Mouse (Mus musculus): ENCODE data around the gene Isca1. TPM values are rescaled to one million over a fixed set of nuclear protein-coding genes. Genes with fewer than 3 reads are reported as not detected.
"Not testable (repeated sequence)": the region's sequence is repeated elsewhere in the genome, so short reads cannot be mapped to it uniquely, and the experiment has no call there.

Gene Isca1
- polyA plus RNA-seq (2015; fragmentation: Nextera tagmentation; extraction: Ambion mirVana): 115 and 119 TPM in 2 replicates

GRCm38 (mm10) chr13:59769296-59770163 is at the start of gene Isca1:
Isca1 (minus strand) TSS chr13:59769810.
- WGBS: under 1% methylated on average over 85 of the region's 91 CpGs
- peak; percentile 97 for ATAC-seq
- Histone ChIP-seq H3K4me1 (peaks cover 41% of the 10 kb centered on the region), H3K27me3 (no peaks in the 10 kb centered on the region), H3K9me3 (replicated peaks) (no peaks in the 10 kb centered on the region), H3K4me2 (peak within 1 kb of the TSS; percentile 81), H3K36me3 (ENCODE audit: poor library complexity, severe bottlenecking) (peaks cover 34% of the 10 kb centered on the region), H3K27ac (peak within 1 kb of the TSS; percentile 96), H3K4me3 (peak within 1 kb of the TSS; percentile 83), H3K9ac (peak within 1 kb of the TSS; percentile 83)

GRCm38 (mm10) chr13:59817352-59817751 is 47.7 kb upstream of the Isca1 start:
- WGBS: 92% methylated on average over 4 of the region's 4 CpGs
- Histone ChIP-seq H3K27ac (no peak overlapping the region), H3K36me3 (ENCODE audit: poor library complexity, severe bottlenecking) (peaks cover 55% of the 10 kb centered on the region), H3K4me1 (peaks cover 38% of the 10 kb centered on the region), H3K4me2 (no peak overlapping the region), H3K4me3 (no peak overlapping the region), H3K27me3 (no peaks in the 10 kb centered on the region), H3K9ac (no peak overlapping the region), H3K9me3 (replicated peaks) (no peaks in the 10 kb centered on the region)
- no peak for ATAC-seq

GRCm38 (mm10) chr13:59814109-59814591 is 44.5 kb upstream of the Isca1 start:
- Histone ChIP-seq H3K36me3 (ENCODE audit: poor library complexity, severe bottlenecking) (peaks cover 79% of the 10 kb centered on the region), H3K9me3 (replicated peaks) (no peaks in the 10 kb centered on the region), H3K27me3 (no peaks in the 10 kb centered on the region), H3K9ac (no peak overlapping the region), H3K27ac (no peak overlapping the region), H3K4me1 (peaks cover 10% of the 10 kb centered on the region; the same call in 1 of the 2 replicates), H3K4me3 (no peak overlapping the region), H3K4me2 (no peak overlapping the region)
- WGBS: 73% methylated on average over 6 of the region's 6 CpGs
- no peak for ATAC-seq

GRCm38 (mm10) chr13:59811581-59811980 is 42.0 kb upstream of the Isca1 start:
- H3K36me3 ChIP-seq (ENCODE audit: poor library complexity, severe bottlenecking): peaks cover 94% of the 10 kb centered on the region
- H3K9me3 ChIP-seq (replicated peaks): no peaks in the 10 kb centered on the region
- no peak overlapping the region for H3K27ac ChIP-seq
- H3K27me3 ChIP-seq: no peaks in the 10 kb centered on the region
- no peak overlapping the region for H3K4me3 ChIP-seq
- 96% methylated on average over 3 of the region's 3 CpGs for WGBS
- H3K4me2 ChIP-seq: no peak overlapping the region
- no peak overlapping the region for H3K9ac ChIP-seq
- H3K4me1 ChIP-seq: no peaks in the 10 kb centered on the region
- ATAC-seq: no peak

GRCm38 (mm10) chr13:59801000-59801399 is 31.4 kb upstream of the Isca1 start:
- Histone ChIP-seq H3K4me1 (no peaks in the 10 kb centered on the region), H3K27ac (no peak overlapping the region), H3K27me3 (no peaks in the 10 kb centered on the region), H3K9me3 (replicated peaks) (no peaks in the 10 kb centered on the region), H3K9ac (no peak overlapping the region), H3K36me3 (ENCODE audit: poor library complexity, severe bottlenecking) (peaks cover 98% of the 10 kb centered on the region), H3K4me3 (no peak overlapping the region), H3K4me2 (no peak overlapping the region)
- WGBS: 84% methylated on average over 6 of the region's 6 CpGs
- no peak for ATAC-seq

GRCm38 (mm10) chr13:59800077-59800476 is 30.5 kb upstream of the Isca1 start:
- no peak for ATAC-seq
- Histone ChIP-seq H3K9ac (no peak overlapping the region), H3K4me2 (no peak overlapping the region), H3K4me3 (no peak overlapping the region), H3K27ac (no peak overlapping the region), H3K9me3 (replicated peaks) (no peaks in the 10 kb centered on the region), H3K27me3 (no peaks in the 10 kb centered on the region), H3K4me1 (no peaks in the 10 kb centered on the region), H3K36me3 (ENCODE audit: poor library complexity, severe bottlenecking) (peaks cover 98% of the 10 kb centered on the region)
- WGBS: 95% methylated on average over 2 of the region's 2 CpGs

GRCm38 (mm10) chr13:59798306-59798705 is 28.7 kb upstream of the Isca1 start:
- Histone ChIP-seq H3K9me3 (replicated peaks) (no peaks in the 10 kb centered on the region), H3K36me3 (ENCODE audit: poor library complexity, severe bottlenecking) (peaks cover 96% of the 10 kb centered on the region), H3K27ac (no peak overlapping the region), H3K27me3 (no peaks in the 10 kb centered on the region), H3K4me1 (no peaks in the 10 kb centered on the region), H3K4me3 (no peak overlapping the region), H3K4me2 (no peak overlapping the region), H3K9ac (no peak overlapping the region)
- WGBS: 100% methylated on average over 1 of the region's 1 CpGs
- ATAC-seq: no peak

- no peak overlapping the region for H3K4me3 ChIP-seq
- peaks cover 97% of the 10 kb centered on the region for H3K36me3 ChIP-seq (ENCODE audit: poor library complexity, severe bottlenecking)
Observed at GRCm38 (mm10) chr13:59796466-59796848, 26.8 kb upstream of the Isca1 start.

GRCm38 (mm10) chr13:59795807-59796465 is 26.3 kb upstream of the Isca1 start:
- WGBS: 97% methylated on average over 6 of the region's 6 CpGs
- Histone ChIP-seq H3K9ac (no peak overlapping the region), H3K36me3 (ENCODE audit: poor library complexity, severe bottlenecking) (peaks cover 97% of the 10 kb centered on the region), H3K9me3 (replicated peaks) (no peaks in the 10 kb centered on the region), H3K27me3 (no peaks in the 10 kb centered on the region), H3K27ac (no peak overlapping the region), H3K4me2 (no peak overlapping the region), H3K4me1 (no peaks in the 10 kb centered on the region), H3K4me3 (no peak overlapping the region)
- no peak for ATAC-seq

More at GRCm38 (mm10) chr13:59796466-59796848, 26.8 kb upstream of the Isca1 start:
- WGBS: 94% methylated on average over 9 of the region's 9 CpGs
- Histone ChIP-seq H3K4me1 (no peaks in the 10 kb centered on the region), H3K9ac (no peak overlapping the region), H3K4me2 (no peak overlapping the region), H3K9me3 (replicated peaks) (no peaks in the 10 kb centered on the region), H3K27ac (no peak overlapping the region), H3K27me3 (no peaks in the 10 kb centered on the region)
- ATAC-seq: no peak

GRCm38 (mm10) chr13:59794786-59795185 is 25.2 kb upstream of the Isca1 start:
- Histone ChIP-seq H3K4me2 (no peak overlapping the region), H3K9me3 (replicated peaks) (no peaks in the 10 kb centered on the region), H3K27me3 (no peaks in the 10 kb centered on the region), H3K4me3 (no peak overlapping the region), H3K27ac (no peak overlapping the region), H3K36me3 (ENCODE audit: poor library complexity, severe bottlenecking) (peaks cover 97% of the 10 kb centered on the region), H3K4me1 (no peaks in the 10 kb centered on the region), H3K9ac (no peak overlapping the region)
- no peak for ATAC-seq
- 93% methylated on average over 1 of the region's 1 CpGs for WGBS

GRCm38 (mm10) chr13:59782145-59782544 is 12.5 kb upstream of the Isca1 start, which contains the start of gene Gm49354:
Gm49354 (minus strand) TSS chr13:59782245.
- ATAC-seq: no peak
- 95% methylated on average over 7 of the region's 7 CpGs for WGBS

GRCm38 (mm10) chr13:59779744-59780264 is 10.2 kb upstream of the Isca1 start:
- not testable (repeated sequence) for ATAC-seq; H3K27ac ChIP-seq; H3K4me1 ChIP-seq; H3K27me3 ChIP-seq; H3K9ac ChIP-seq; H3K4me3 ChIP-seq; H3K4me2 ChIP-seq; H3K9me3 ChIP-seq (replicated peaks)
- WGBS: 96% methylated on average over 1 of the region's 1 CpGs
- peaks cover 98% of the 10 kb centered on the region for H3K36me3 ChIP-seq (ENCODE audit: poor library complexity, severe bottlenecking)

More at GRCm38 (mm10) chr13:59782145-59782544, 12.5 kb upstream of the Isca1 start, which contains the start of gene Gm49354:
- Histone ChIP-seq H3K9me3 (replicated peaks) (no peaks in the 10 kb centered on the region), H3K4me3 (no peak within 1 kb of the TSS), H3K9ac (no peak within 1 kb of the TSS), H3K36me3 (ENCODE audit: poor library complexity, severe bottlenecking) (peaks cover 98% of the 10 kb centered on the region), H3K27ac (no peak within 1 kb of the TSS), H3K4me2 (no peak within 1 kb of the TSS), H3K4me1 (no peaks in the 10 kb centered on the region), H3K27me3 (no peaks in the 10 kb centered on the region)
